Mouse (Mus musculus) cerebellum, adult 2 months (tissue): ENCODE results near the gene Clasp2. TPM values are rescaled to one million over a fixed set of nuclear protein-coding genes. Genes with fewer than 3 reads are reported as not detected.
A peak's percentile ranks its signal among the peaks of the same experiment; 100 is the strongest.
"Not testable (repeated sequence)": the region's sequence is repeated elsewhere in the genome, so short reads cannot be mapped to it uniquely, and the experiment has no call there.

Source experiments
- DNase-seq, 2 experiments: peaks; one replicate each; pipeline ENCODE4 v3.0.0; 2021
- H3K27ac ChIP-seq: fragments of 200-500 bp; 2 replicates; pipeline ENCODE4 v1.5.1; 2012; ENCODE audit warnings: low read length, control low read depth, inconsistent platforms; ENCODE audit not compliant: insufficient read depth
- H3K27me3 ChIP-seq: fragments of 200-500 bp; 2 replicates; pipeline ENCODE4 v1.6.1; 2012; ENCODE audit warnings: inconsistent platforms, mild to moderate bottlenecking, low read length, moderate library complexity; ENCODE audit not compliant: control insufficient read depth, insufficient read depth
- H3K4me1 ChIP-seq: fragments of 200-500 bp; 2 replicates; pipeline ENCODE4 v1.6.1; 2011; ENCODE audit warnings: low read length; ENCODE audit not compliant: control insufficient read depth, insufficient read depth
- H3K4me3 ChIP-seq: fragments of 200-500 bp; replicated peaks from 2 replicates; pipeline ENCODE3; 2011; ENCODE audit warnings: mild to moderate bottlenecking, low read depth, low read length, control low read depth; ENCODE audit not compliant: insufficient read depth
- CTCF ChIP-seq: fragments of 200-500 bp; IDR thresholded peaks from 2 replicates; pipeline ENCODE4 v1.5.1; 2011; ENCODE audit warnings: low read depth, mild to moderate bottlenecking, control low read depth, low read length, moderate library complexity, borderline replicate concordance; ENCODE audit not compliant: insufficient read depth
- POLR2A ChIP-seq: fragments of 200-500 bp; IDR thresholded peaks from 2 replicates; pipeline ENCODE4 v1.6.1; 2011; ENCODE audit warnings: low read length, control low read depth, borderline replicate concordance; ENCODE audit not compliant: insufficient read depth
- WGBS: fragments of 180-500 bp; shearing (Covaris S2); methylation state at CpG from one replicate; pipeline ENCODE4 v1.1.7; 2018; 5-methylcytosine and 5-hydroxymethylcytosine counted together
- polyA plus RNA-seq: library from polyadenylated mRNA; depleted of rRNA; stranded (reverse); fragments of >200 nt; gene quantifications from 2 replicates; pipeline ENCODE4 v1.2.3, GENCODE M21; 2012

Gene Clasp2
- polyA plus RNA-seq, 1 experiment = 145 TPM

- TF ChIP-seq POLR2A (no peak), CTCF (no peak)
- Histone ChIP-seq H3K4me1 (no peaks in the 10 kb centered on the region), H3K27ac (no peak overlapping the region), H3K27me3 (no peaks in the 10 kb centered on the region), H3K4me3 (no peak overlapping the region)
- WGBS = 96% methylated on average over 6 of the region's 6 CpGs
- no peak for DNase-seq
Observed at GRCm38 (mm10) chr9:113762389-113762788, 21.1 kb downstream of the Clasp2 start.

GRCm38 (mm10) chr9:113763123-113763522 is 21.9 kb downstream of the Clasp2 start:
- no peaks in the 10 kb centered on the region for H3K4me1 ChIP-seq
- no peak overlapping the region for H3K27ac ChIP-seq
- no peaks in the 10 kb centered on the region for H3K27me3 ChIP-seq
- no peak for DNase-seq
- 98% methylated on average over 4 of the region's 4 CpGs for WGBS
- H3K4me3 ChIP-seq = no peak overlapping the region
- TF ChIP-seq POLR2A (no peak), CTCF (no peak)

GRCm38 (mm10) chr9:113770640-113771039 is 29.4 kb downstream of the Clasp2 start:
- no peak for TF ChIP-seq POLR2A
- TF ChIP-seq CTCF = no peak
- WGBS = 92% methylated on average over 4 of the region's 4 CpGs
- Histone ChIP-seq H3K4me1 (no peaks in the 10 kb centered on the region), H3K27ac (no peak overlapping the region), H3K4me3 (no peak overlapping the region), H3K27me3 (no peaks in the 10 kb centered on the region)
- DNase-seq = no peak

GRCm38 (mm10) chr9:113780863-113781262 is 39.6 kb downstream of the Clasp2 start:
- Histone ChIP-seq H3K27me3 (no peaks in the 10 kb centered on the region), H3K4me1 (no peaks in the 10 kb centered on the region), H3K4me3 (no peak overlapping the region), H3K27ac (no peak overlapping the region)
- 88% methylated on average over 3 of the region's 3 CpGs for WGBS
- no peak for TF ChIP-seq CTCF
- no peak for TF ChIP-seq POLR2A
- no peak for DNase-seq

GRCm38 (mm10) chr9:113782362-113783005 is 41.2 kb downstream of the Clasp2 start:
- Histone ChIP-seq H3K4me1 (no peaks in the 10 kb centered on the region), H3K27ac (no peak overlapping the region), H3K4me3 (no peak overlapping the region), H3K27me3 (no peaks in the 10 kb centered on the region)
- no peak for TF ChIP-seq POLR2A
- TF ChIP-seq CTCF = no peak
- WGBS = 57% methylated on average over 4 of the region's 4 CpGs
- DNase-seq = no peak

- Histone ChIP-seq H3K4me1 (no peaks in the 10 kb centered on the region), H3K27me3 (no peaks in the 10 kb centered on the region), H3K27ac (no peak overlapping the region), H3K4me3 (no peak overlapping the region)
- no peak for DNase-seq
- TF ChIP-seq POLR2A = no peak
- no peak for TF ChIP-seq CTCF
- WGBS = 63% methylated on average over 5 of the region's 5 CpGs
Observed at GRCm38 (mm10) chr9:113783674-113784073, 42.4 kb downstream of the Clasp2 start.

- not testable (repeated sequence) for H3K4me3 ChIP-seq, H3K27me3 ChIP-seq, H3K27ac ChIP-seq, H3K4me1 ChIP-seq, DNase-seq
- 73% methylated on average over 6 of the region's 6 CpGs for WGBS
Observed at GRCm38 (mm10) chr9:113789283-113789682, 48.0 kb downstream of the Clasp2 start.

- H3K4me3 ChIP-seq = peak overlapping the region; percentile 58
Observed at GRCm38 (mm10) chr9:113792651-113793512, 51.6 kb downstream of the Clasp2 start.

More at GRCm38 (mm10) chr9:113792651-113793512, 51.6 kb downstream of the Clasp2 start:
- under 1% methylated on average over 17 of the region's 17 CpGs for WGBS
- peak overlapping the region; percentile 85 for H3K27ac ChIP-seq
- peak; percentile 81 to 84 for DNase-seq
- no peak for TF ChIP-seq CTCF
- peak; percentile 88 for TF ChIP-seq POLR2A
- H3K27me3 ChIP-seq = no peaks in the 10 kb centered on the region
- H3K4me1 ChIP-seq = peaks cover 3% of the 10 kb centered on the region
